In genomic region chr16:26171441-26171840, GRCm38 (mm10) we compare ENCODE assay signal across 27 mouse cellular contexts.
DNase-seq lines count a peak whose midpoint lies in the region; ATAC-seq lines count a peak whose summit lies in the region.
"Had no signal": no experiment of that assay in that cellular context is flagged by ENCODE, and none has a peak within 500 bp of the region (broad histone marks: within the 10 kb centered on the region; RNA-seq: fewer than 3 reads in every experiment).

No protein-coding gene starts in this region.

- no peaks in the 10 kb centered on the region for H3K27me3 ChIP-seq in forebrain, embryonic 14.5 days (replicated peaks; ENCODE audit: control insufficient read depth, insufficient read depth, low read length)
- H3K27me3 ChIP-seq in kidney, embryonic 15.5 days, result no peaks in the 10 kb centered on the region
- H3K27me3 ChIP-seq: CH12.LX; embryonic facial prominence, embryonic 12.5 days; heart, embryonic 15.5 days; hindbrain, embryonic 15.5 days; limb, embryonic 13.5 days; liver, embryonic 12.5 days; midbrain, embryonic 12.5 days had no signal

- 8% methylated on average over 3 of the region's 3 CpGs for WGBS in forebrain, embryonic 14.5 days
- 62% methylated on average over 3 of the region's 3 CpGs for WGBS in kidney, embryonic 15.5 days

- H3K36me3 ChIP-seq in forebrain, embryonic 14.5 days (ENCODE audit: control insufficient read depth, insufficient read depth, low read length), result no peaks in the 10 kb centered on the region
- no peaks in the 10 kb centered on the region for H3K36me3 ChIP-seq in kidney, embryonic 15.5 days
- H3K36me3 ChIP-seq: embryonic facial prominence, embryonic 12.5 days; G1E; heart, embryonic 15.5 days; hindbrain, embryonic 15.5 days; limb, embryonic 13.5 days; liver, embryonic 12.5 days; midbrain, embryonic 12.5 days had no signal

- peak; percentile 65 for DNase-seq in kidney, adult 11 months
- no peak for DNase-seq in kidney, postnatal 10 days
- peak; percentile 57 for DNase-seq in forebrain, embryonic 14.5 days (ENCODE audit: low spot score)
- peak; percentile 13 for DNase-seq in retina, embryonic 14.5 days (ENCODE audit: low spot score)
- DNase-seq: adrenal gland, adult 2 months; B cell, adult 2 months; cerebellum, adult 18-20 months; cerebellum, postnatal 14 days; gastrocnemius, adult 2 months; heart, postnatal 4 days; lung, adult 18-20 months; lung, postnatal 10 days; right cerebral cortex, adult 18-20 months; right cerebral cortex, postnatal 4 days; thymus, postnatal 36 days had no signal

- H3K27ac ChIP-seq in forebrain, embryonic 14.5 days (ENCODE audit: low read depth, low read length), result no peak overlapping the region
- peak overlapping the region; percentile 62 for H3K27ac ChIP-seq in kidney, embryonic 15.5 days
- H3K27ac ChIP-seq: embryonic facial prominence, embryonic 12.5 days; gastrocnemius, adult 2 months; heart, embryonic 15.5 days; hindbrain, embryonic 15.5 days; limb, embryonic 13.5 days; liver, embryonic 12.5 days; midbrain, embryonic 12.5 days had no signal

- H3K9ac ChIP-seq in forebrain, embryonic 14.5 days (ENCODE audit: low read length), result no peak overlapping the region
- H3K9ac ChIP-seq in kidney, embryonic 15.5 days, result no peak overlapping the region
- H3K9ac ChIP-seq: embryonic facial prominence, embryonic 12.5 days; heart, embryonic 15.5 days; hindbrain, embryonic 15.5 days; limb, embryonic 13.5 days; liver, embryonic 12.5 days; midbrain, embryonic 12.5 days had no signal

- H3K4me3 ChIP-seq in forebrain, embryonic 14.5 days (ENCODE audit: low read depth, low read length), result no peak overlapping the region
- H3K4me3 ChIP-seq in kidney, embryonic 15.5 days (replicated peaks), result no peak overlapping the region
- H3K4me3 ChIP-seq: embryonic facial prominence, embryonic 12.5 days; gastrocnemius, adult 2 months; heart, embryonic 15.5 days; hindbrain, embryonic 15.5 days; limb, embryonic 13.5 days; liver, embryonic 12.5 days; midbrain, embryonic 12.5 days had no signal

- H3K4me1 ChIP-seq in forebrain, embryonic 14.5 days (ENCODE audit: control insufficient read depth, insufficient read depth, low read length), result no peaks in the 10 kb centered on the region
- no peaks in the 10 kb centered on the region for H3K4me1 ChIP-seq in kidney, embryonic 15.5 days
- H3K4me1 ChIP-seq: embryonic facial prominence, embryonic 12.5 days; heart, embryonic 15.5 days; hindbrain, embryonic 15.5 days; liver, embryonic 12.5 days; midbrain, embryonic 12.5 days had no signal

- peak; percentile 65 for ATAC-seq in forebrain, embryonic 14.5 days
- peak; percentile 86 for ATAC-seq in kidney, embryonic 15.5 days (replicated peaks; ENCODE audit: low FRiP score)
- ATAC-seq in megakaryocyte-erythroid progenitor cell, adult 5-6 weeks (replicated peaks; ENCODE audit: low FRiP score, low TSS enrichment, poor library complexity, severe bottlenecking), result no peak
- no peak for ATAC-seq in megakaryocyte, adult 5-6 weeks (ENCODE audit: poor library complexity, severe bottlenecking)
- ATAC-seq: intestine, embryonic 16.5 days; liver, embryonic 12.5 days had no signal

- H3K4me2 ChIP-seq in forebrain, embryonic 14.5 days (ENCODE audit: low read length), result no peak overlapping the region
- H3K4me2 ChIP-seq in kidney, embryonic 15.5 days, result no peak overlapping the region
- H3K4me2 ChIP-seq: embryonic facial prominence, embryonic 12.5 days; heart, embryonic 15.5 days; hindbrain, embryonic 15.5 days; limb, embryonic 13.5 days; liver, embryonic 12.5 days; midbrain, embryonic 12.5 days had no signal

- no peaks in the 10 kb centered on the region for H3K9me3 ChIP-seq in forebrain, embryonic 14.5 days (replicated peaks; ENCODE audit: control insufficient read depth, low read length)
- no peaks in the 10 kb centered on the region for H3K9me3 ChIP-seq in kidney, embryonic 15.5 days (replicated peaks)
- H3K9me3 ChIP-seq: embryonic facial prominence, embryonic 12.5 days; heart, embryonic 15.5 days; hindbrain, embryonic 15.5 days; limb, embryonic 13.5 days; liver, embryonic 12.5 days; midbrain, embryonic 12.5 days had no signal

Comparison
In these comparisons a context has a peak if more than half of its experiments do, and no peak if none do; other contexts are left out.
1. ATAC-seq: peak in forebrain, embryonic 14.5 days (single experiment) and kidney, embryonic 15.5 days (single experiment); none in megakaryocyte-erythroid progenitor cell, adult 5-6 weeks (single experiment) and megakaryocyte, adult 5-6 weeks (single experiment).